ENCODE assay signal across 18 mouse cellular contexts in genomic region chr19:41328743-41329142, GRCm38 (mm10). TPM values are rescaled to one million over a fixed set of nuclear protein-coding genes. Genes with fewer than 3 reads are reported as not detected.
DNase-seq lines count a peak whose midpoint lies in the region; ATAC-seq lines count a peak whose summit lies in the region.
"Had no signal": no experiment of that assay in that cellular context is flagged by ENCODE, and none has a peak within 500 bp of the region (broad histone marks: within the 10 kb centered on the region; RNA-seq: fewer than 3 reads in every experiment).

No protein-coding gene starts in this region.

- no peaks in the 10 kb centered on the region for H3K27me3 ChIP-seq in heart, embryonic 10.5 days (ENCODE audit: insufficient read depth, poor library complexity, severe bottlenecking)
- H3K27me3 ChIP-seq: heart, embryonic 15.5 days; hindbrain, embryonic 12.5 days; intestine, embryonic 15.5 days; midbrain, embryonic 12.5 days had no signal

- no peaks in the 10 kb centered on the region for H3K36me3 ChIP-seq in heart, embryonic 10.5 days
- H3K36me3 ChIP-seq: heart, embryonic 15.5 days; hindbrain, embryonic 12.5 days; intestine, embryonic 15.5 days; midbrain, embryonic 12.5 days had no signal

- peak; percentile 51 for ATAC-seq in megakaryocyte progenitor cell, adult 5-6 weeks (replicated peaks; ENCODE audit: poor library complexity)
- ATAC-seq: intestine, embryonic 15.5 days had no signal

- no peak overlapping the region for H3K4me3 ChIP-seq in heart, embryonic 10.5 days
- H3K4me3 ChIP-seq: gastrocnemius, adult 2 months; heart, embryonic 15.5 days; hindbrain, embryonic 12.5 days; intestine, embryonic 15.5 days; midbrain, embryonic 12.5 days; myocyte had no signal

- no peak overlapping the region for H3K27ac ChIP-seq in heart, embryonic 10.5 days
- H3K27ac ChIP-seq: gastrocnemius, adult 2 months; heart, embryonic 15.5 days; hindbrain, embryonic 12.5 days; intestine, embryonic 15.5 days; midbrain, embryonic 12.5 days had no signal

- peak; percentile 74 for DNase-seq in thymus, postnatal 0 days (ENCODE audit: low spot score)
- no peak for DNase-seq in thymus, postnatal 36 days
- peak; percentile 83 for DNase-seq in T-cell, adult 2 months (ENCODE audit: low spot score)
- no peak for DNase-seq in kidney, adult 18-20 months
- DNase-seq in layer of hippocampus, adult 9-10 months (ENCODE audit: low spot score): no peak
- DNase-seq in heart, embryonic 10.5 days (ENCODE audit: low spot score): no peak
- DNase-seq: adrenal gland, postnatal 25 days; cerebellum, adult 18-20 months; gastrocnemius, adult 2 months; heart, adult 11 months; lung, adult 18-20 months; lung, postnatal 4 days had no signal

- no peaks in the 10 kb centered on the region for H3K9me3 ChIP-seq in heart, embryonic 10.5 days
- H3K9me3 ChIP-seq: heart, embryonic 15.5 days; hindbrain, embryonic 12.5 days; intestine, embryonic 15.5 days; midbrain, embryonic 12.5 days had no signal

- WGBS in heart, embryonic 10.5 days: 80% methylated on average over 9 of the region's 9 CpGs

- H3K4me1 ChIP-seq in heart, embryonic 10.5 days: no peaks in the 10 kb centered on the region
- H3K4me1 ChIP-seq: heart, embryonic 15.5 days; hindbrain, embryonic 12.5 days; intestine, embryonic 15.5 days; midbrain, embryonic 12.5 days had no signal

RNA-seq across cellular contexts. Expression of gene Pik3ap1, which starts 56.2 kb away (rescaled TPM):
- 3.3 and 3.6 TPM in 2 replicates for polyA plus RNA-seq in thymus, postnatal 0 days (2015; fragmentation: Nextera tagmentation; extraction: Ambion mirVana)
- 26.5 and 30.5 TPM in 2 replicates for total RNA-seq in megakaryocyte progenitor cell, adult 5-6 weeks (2015)
- total RNA-seq in megakaryocyte progenitor cell, adult 5-6 weeks (2017): 23.5 and 24.4 TPM in 2 replicates
- 0.83 and 1.1 TPM in 2 replicates for polyA plus RNA-seq in heart, embryonic 10.5 days (2016; fragmentation: Nextera tagmentation; extraction: Ambion mirVana)
- polyA plus RNA-seq: myocyte had no signal

Comparison
In these comparisons a context has a peak if more than half of its experiments do, and no peak if none do; other contexts are left out.
1. DNase-seq: peak in thymus, postnatal 0 days (single experiment) and T-cell, adult 2 months (single experiment); none in thymus, postnatal 36 days (0 of 2), kidney, adult 18-20 months (single experiment), layer of hippocampus, adult 9-10 months (single experiment) and heart, embryonic 10.5 days (single experiment).